Mouse (Mus musculus): ENCODE measurements at regions not wholly inside any gene's neighbourhood (a gene's known extent, or its start where the extent isn't known, plus 50 kb on each side); places are given as distances from the start of the nearest gene placed in this dataset.

DNA sequence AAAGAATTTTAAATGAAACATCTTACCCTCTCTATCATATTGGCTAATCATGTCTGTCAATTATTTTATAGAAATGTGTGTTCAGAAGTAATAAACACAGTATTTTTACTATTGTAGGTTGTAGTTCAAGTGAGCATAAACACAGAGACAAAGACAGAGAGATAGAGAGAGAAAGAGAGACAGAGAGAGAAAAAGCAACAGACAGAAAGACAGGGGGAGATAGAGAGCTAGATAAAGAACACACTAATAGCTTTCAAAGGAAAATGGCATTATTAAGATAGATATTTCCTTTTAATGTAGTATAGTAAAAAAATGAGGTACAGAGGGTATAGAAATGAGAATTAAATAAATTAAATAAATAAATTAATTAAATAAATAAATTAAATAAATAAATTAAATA is 624.4 kb upstream of the Fam84a start:
- Histone ChIP-seq H3K36me3 (ENCODE audit: insufficient read depth, low read length) (no peaks in the 10 kb centered on the region), H3K27me3 (ENCODE audit: insufficient read depth, low read length) (no peaks in the 10 kb centered on the region), H3K9me3 (ENCODE audit: low read length) (no peaks in the 10 kb centered on the region), H3K4me1 (ENCODE audit: insufficient read depth, low read length) (no peaks in the 10 kb centered on the region), H3K4me3 (ENCODE audit: low read length) (no peak overlapping the region), H3K27ac (no peak overlapping the region), H3K4me2 (ENCODE audit: low read depth, low read length) (no peak overlapping the region), H3K9ac (replicated peaks; ENCODE audit: low read length) (no peak overlapping the region)
- no peak for TF ChIP-seq CTCF (IDR thresholded peaks at IDR 0.05; ENCODE audit: low read depth)
- DNase-seq (ENCODE audit: low spot score): no peak
- no peak for ATAC-seq

DNA sequence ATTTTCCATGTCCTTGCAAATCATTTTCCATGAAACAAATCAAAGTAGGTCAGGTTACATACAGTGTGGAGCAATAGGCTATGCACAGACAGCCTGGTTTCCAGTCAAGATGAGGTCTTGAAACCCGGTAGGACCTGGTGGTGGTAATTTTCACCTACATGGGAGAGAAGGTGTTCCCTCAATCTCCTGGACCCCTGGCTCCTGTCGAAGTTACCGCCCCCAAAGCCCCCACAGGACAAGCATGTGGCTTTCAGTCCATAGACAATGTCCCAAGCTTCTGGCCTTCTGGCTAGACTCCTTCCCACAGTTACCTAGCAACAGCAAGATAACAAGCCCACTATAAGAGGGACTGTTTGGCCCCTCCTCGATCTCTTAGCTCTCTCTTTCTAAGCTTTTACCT is 600.7 kb upstream of the Fam84a start:
- Histone ChIP-seq H3K27me3 (ENCODE audit: insufficient read depth, low read length) (no peaks in the 10 kb centered on the region), H3K36me3 (ENCODE audit: insufficient read depth, low read length) (no peaks in the 10 kb centered on the region), H3K9me3 (ENCODE audit: low read length) (no peaks in the 10 kb centered on the region), H3K9ac (replicated peaks; ENCODE audit: low read length) (no peak overlapping the region), H3K4me3 (ENCODE audit: low read length) (no peak overlapping the region), H3K4me2 (ENCODE audit: low read depth, low read length) (no peak overlapping the region), H3K27ac (no peak overlapping the region), H3K4me1 (ENCODE audit: insufficient read depth, low read length) (no peaks in the 10 kb centered on the region)
- ATAC-seq (no peak), DNase-seq (ENCODE audit: low spot score) (no peak)
- 70% methylated on average over 4 of the region's 4 CpGs for WGBS
- TF ChIP-seq CTCF (IDR thresholded peaks at IDR 0.05; ENCODE audit: low read depth): no peak

DNA sequence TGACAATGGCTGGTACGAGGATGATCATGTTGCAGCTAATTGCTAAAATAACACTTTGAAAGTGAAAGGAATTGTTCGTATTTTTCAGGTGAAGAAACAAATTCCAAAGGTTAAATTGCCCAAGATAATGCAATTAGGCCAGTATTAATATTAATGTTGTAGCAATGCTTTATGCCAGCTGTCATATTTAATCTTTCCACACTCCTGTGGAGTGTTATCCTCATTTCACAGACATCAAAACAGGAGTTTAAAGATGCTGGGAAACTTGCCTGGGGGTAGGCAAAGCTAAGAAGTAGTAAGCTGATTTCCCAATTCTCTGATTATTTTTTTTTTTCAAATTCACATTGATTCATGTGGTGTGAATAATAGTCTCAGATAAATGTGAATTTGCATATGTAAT is 595.5 kb upstream of the Fam84a start:
- Histone ChIP-seq H3K36me3 (ENCODE audit: insufficient read depth, low read length) (no peaks in the 10 kb centered on the region), H3K9ac (replicated peaks; ENCODE audit: low read length) (no peak overlapping the region), H3K9me3 (ENCODE audit: low read length) (no peaks in the 10 kb centered on the region), H3K27me3 (ENCODE audit: insufficient read depth, low read length) (no peaks in the 10 kb centered on the region), H3K4me2 (ENCODE audit: low read depth, low read length) (no peak overlapping the region), H3K4me3 (ENCODE audit: low read length) (no peak overlapping the region), H3K27ac (no peak overlapping the region), H3K4me1 (ENCODE audit: insufficient read depth, low read length) (no peaks in the 10 kb centered on the region)
- ATAC-seq (no peak), DNase-seq (ENCODE audit: low spot score) (peak; percentile 3)
- WGBS: 66% methylated on average over 2 of the region's 2 CpGs
- TF ChIP-seq CTCF (IDR thresholded peaks at IDR 0.05; ENCODE audit: low read depth): no peak

Measured in hindbrain, postnatal 0 days (tissue).